Mouse (Mus musculus) neural tube, embryonic 14.5 days (tissue): ENCODE measurements around the gene Nudt22. TPM values are rescaled to one million over a fixed set of nuclear protein-coding genes. Genes with fewer than 3 reads are reported as not detected.
A peak's percentile ranks its signal among the peaks of the same experiment; 100 is the strongest.

Experiments
- ATAC-seq: fragments of 200-750 bp; cut with Nextera tagmentation; 2 replicates; pipeline ENCODE4 v1.8.0; 2017; ENCODE audit warnings: low read depth, mild to moderate bottlenecking, moderate TSS enrichment, moderate library complexity
- H3K27ac ChIP-seq: fragments of 300-500 bp; sonication (generic); 2 replicates; pipeline ENCODE4 v1.5.1; 2014; ENCODE audit warnings: low read depth, mild to moderate bottlenecking, control low read depth, low read length, moderate library complexity, mixed read lengths
- H3K27me3 ChIP-seq: fragments of 300-500 bp; sonication (generic); 2 replicates; pipeline ENCODE4 v1.6.1; 2014; ENCODE audit warnings: low read length; ENCODE audit not compliant: control insufficient read depth, insufficient read depth
- H3K36me3 ChIP-seq: fragments of 300-500 bp; sonication (generic); 2 replicates; pipeline ENCODE4 v1.6.1; 2014; ENCODE audit warnings: low read length, mixed read lengths; ENCODE audit not compliant: control insufficient read depth, insufficient read depth
- H3K4me1 ChIP-seq: fragments of 300-500 bp; sonication (generic); 2 replicates; pipeline ENCODE4 v1.6.1; 2014; ENCODE audit warnings: low read length; ENCODE audit not compliant: control insufficient read depth, insufficient read depth
- H3K4me2 ChIP-seq: fragments of 300-500 bp; sonication (generic); 2 replicates; pipeline ENCODE4 v1.6.1; 2014; ENCODE audit warnings: mild to moderate bottlenecking, low read depth, low read length, control low read depth
- H3K4me3 ChIP-seq: fragments of 300-500 bp; sonication (generic); 2 replicates; pipeline ENCODE4 v1.5.1; 2014; ENCODE audit warnings: low read depth, low read length, control low read depth, mixed read lengths
- H3K9ac ChIP-seq: fragments of 300-500 bp; sonication (generic); replicated peaks from 2 replicates; pipeline ENCODE4 v1.6.1; 2014; ENCODE audit warnings: low read depth, mild to moderate bottlenecking, control low read depth, low read length, mixed read lengths
- H3K9me3 ChIP-seq: fragments of 300-500 bp; sonication (generic); 2 replicates; pipeline ENCODE4 v1.6.1; 2016; ENCODE audit warnings: low read length; ENCODE audit not compliant: control insufficient read depth
- WGBS: fragments of 180-500 bp; shearing (Covaris S2); extraction: QIAGEN DNeasy Blood & Tissue Kit; methylation state at CpG from one replicate; pipeline ENCODE4 v1.1.7; 2014; 5-methylcytosine and 5-hydroxymethylcytosine counted together
- polyA plus RNA-seq: library from polyadenylated mRNA; unstranded; fragments of >200 nt; fragmentation: Nextera tagmentation; extraction: Ambion mirVana; gene quantifications from 2 replicates; pipeline ENCODE4 v1.2.1, GENCODE M21; 2014

Gene Nudt22
- polyA plus RNA-seq, 1 experiment from 2014 or later, result 22.6 TPM

DNA sequence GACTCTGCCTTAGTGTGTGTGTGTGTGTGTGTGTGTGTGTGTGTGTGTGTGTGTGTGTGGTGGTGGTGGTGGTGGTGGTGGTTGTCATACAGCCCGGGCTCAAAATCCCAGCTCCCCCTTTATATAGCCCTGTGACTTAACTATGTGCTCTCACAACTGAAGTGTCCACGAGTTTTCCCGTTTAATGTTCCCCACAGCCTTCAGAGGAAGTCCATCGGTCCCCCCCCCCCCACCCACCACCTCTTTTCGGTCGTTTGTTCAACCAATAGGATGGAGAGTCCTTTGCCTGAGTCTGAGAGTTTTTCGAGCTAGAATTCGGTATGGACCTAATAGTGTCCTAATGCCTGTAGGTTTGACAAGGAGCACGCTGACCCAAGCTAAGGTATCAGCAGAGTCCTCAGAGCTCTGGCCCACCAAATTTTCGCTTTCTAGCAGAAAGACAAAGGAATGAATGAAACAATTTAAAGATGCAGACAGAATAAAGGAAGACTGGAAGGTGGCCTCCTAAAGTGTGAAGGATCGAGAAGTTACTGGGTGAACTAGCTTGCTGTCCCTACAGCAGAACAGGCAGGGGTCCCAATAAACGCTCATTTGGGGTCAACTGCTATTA, 22.2 kb downstream of the Nudt22 start:
- Histone ChIP-seq H3K9me3 (no peaks in the 10 kb centered on the region), H3K27ac (peak overlapping the region; percentile 92; the same call in 1 of the 2 replicates), H3K9ac (peak overlapping the region; percentile 81; the same call in 1 of the 2 replicates), H3K4me3 (peak overlapping the region; percentile 78), H3K27me3 (no peaks in the 10 kb centered on the region; the same call in 1 of the 2 replicates), H3K36me3 (peaks cover 14% of the 10 kb centered on the region), H3K4me1 (peaks cover 26% of the 10 kb centered on the region), H3K4me2 (peak overlapping the region; percentile 57)
- WGBS, result 33% methylated on average over 12 of the region's 12 CpGs
- ATAC-seq, result no peak

DNA sequence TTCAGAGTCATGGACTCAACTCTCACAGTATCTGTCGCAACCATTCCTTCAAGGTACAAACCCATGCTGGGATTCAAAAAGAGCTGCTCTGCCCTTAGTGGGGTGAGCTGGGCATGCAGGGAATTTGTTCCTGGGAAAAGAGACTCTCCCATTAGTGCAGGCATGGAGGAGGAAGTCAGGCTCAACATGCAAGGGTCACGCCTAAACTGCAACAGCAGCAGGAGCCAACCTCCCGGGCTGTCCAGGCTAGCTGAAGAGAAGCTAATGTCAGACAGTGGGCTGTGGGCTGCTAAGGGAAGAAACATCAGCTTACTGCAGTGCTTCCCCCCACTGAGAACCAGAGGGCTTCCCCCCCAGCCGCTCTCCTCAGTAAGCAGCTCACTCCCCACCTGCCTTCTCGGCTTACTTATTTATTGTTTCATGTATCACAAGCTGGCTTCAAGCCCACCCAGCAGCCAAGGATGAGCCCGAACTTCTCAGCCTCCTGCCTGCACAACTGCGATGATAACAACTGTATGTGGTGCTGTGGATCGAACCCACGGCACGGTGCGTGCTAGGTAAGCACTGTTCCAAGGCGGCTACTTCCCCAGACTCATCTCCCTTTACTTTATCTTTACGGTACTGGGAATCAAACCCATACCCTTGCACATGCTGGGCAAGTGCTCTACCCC, 23.5 kb downstream of the Nudt22 start:
- Histone ChIP-seq H3K4me1 (peaks cover 18% of the 10 kb centered on the region), H3K4me3 (no peak overlapping the region), H3K9ac (no peak overlapping the region), H3K9me3 (no peaks in the 10 kb centered on the region), H3K36me3 (peaks cover 2% of the 10 kb centered on the region), H3K27ac (no peak overlapping the region), H3K27me3 (no peaks in the 10 kb centered on the region; the same call in 1 of the 2 replicates), H3K4me2 (no peak overlapping the region)
- no peak for ATAC-seq
- 78% methylated on average over 13 of the region's 13 CpGs for WGBS

DNA sequence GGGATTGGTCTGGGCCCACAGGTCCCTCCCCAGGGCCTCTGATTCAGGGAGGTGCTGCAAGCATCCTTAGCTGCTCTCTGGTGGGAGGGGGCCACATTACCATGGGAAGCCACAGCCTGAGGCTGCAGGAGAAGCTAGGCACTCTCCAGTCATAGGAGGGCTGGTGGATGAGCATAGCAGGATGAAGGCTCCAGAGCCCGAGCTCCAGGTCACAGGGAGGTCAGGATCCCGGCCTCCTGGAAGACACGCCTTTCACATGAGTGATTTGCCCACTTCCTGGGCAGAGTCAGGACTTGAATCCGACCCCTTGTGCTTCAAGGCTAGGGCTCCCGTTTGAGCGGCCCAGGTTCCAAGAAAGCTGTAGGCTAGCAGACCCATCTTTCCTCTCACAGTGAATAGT, 24.3 kb downstream of the Nudt22 start:
- Histone ChIP-seq H3K4me3 (no peak overlapping the region), H3K36me3 (no peaks in the 10 kb centered on the region), H3K27me3 (no peaks in the 10 kb centered on the region; the same call in 1 of the 2 replicates), H3K4me1 (peaks cover 12% of the 10 kb centered on the region), H3K27ac (no peak overlapping the region), H3K9me3 (no peaks in the 10 kb centered on the region), H3K9ac (no peak overlapping the region), H3K4me2 (no peak overlapping the region)
- no peak for ATAC-seq
- 24% methylated on average over 6 of the region's 6 CpGs for WGBS

DNA sequence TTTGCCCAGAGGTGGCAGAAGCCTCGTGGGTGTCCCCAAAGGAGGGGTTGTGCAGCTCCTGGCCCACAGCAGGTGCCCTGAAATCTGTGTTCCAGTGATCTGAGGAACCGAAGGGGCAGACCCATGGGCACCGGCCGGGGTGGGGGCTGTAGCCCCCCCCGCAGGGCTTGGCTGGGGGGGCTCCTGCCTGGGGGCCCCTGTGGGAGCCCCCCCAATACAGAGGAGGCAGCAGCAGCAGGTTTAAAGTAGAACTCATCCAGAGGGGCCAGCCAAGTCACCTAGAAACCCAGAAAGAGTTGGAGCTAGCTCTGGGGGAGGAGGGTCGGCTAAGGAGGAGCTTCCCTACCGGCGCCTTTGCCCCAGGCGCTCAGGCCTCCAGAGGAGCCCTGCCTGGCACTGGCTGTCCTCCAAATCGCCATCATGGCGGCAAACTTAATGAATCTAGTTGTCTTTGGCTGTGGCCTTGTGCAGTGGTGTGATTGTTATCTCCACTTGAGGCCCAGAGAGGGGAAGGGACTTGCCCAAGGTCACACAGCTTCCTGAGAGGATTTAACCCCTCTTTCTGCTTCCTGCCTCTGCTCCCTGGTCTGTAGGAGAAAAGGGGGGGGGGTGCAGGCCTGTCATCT, 25.3 kb downstream of the Nudt22 start:
- Histone ChIP-seq H3K27ac (no peak overlapping the region), H3K27me3 (no peaks in the 10 kb centered on the region; the same call in 1 of the 2 replicates), H3K4me2 (peak overlapping the region; percentile 41), H3K36me3 (no peaks in the 10 kb centered on the region), H3K9me3 (no peaks in the 10 kb centered on the region), H3K4me1 (peaks cover 9% of the 10 kb centered on the region; the same call in 1 of the 2 replicates), H3K9ac (no peak overlapping the region), H3K4me3 (no peak overlapping the region)
- 15% methylated on average over 11 of the region's 11 CpGs for WGBS
- no peak for ATAC-seq

DNA sequence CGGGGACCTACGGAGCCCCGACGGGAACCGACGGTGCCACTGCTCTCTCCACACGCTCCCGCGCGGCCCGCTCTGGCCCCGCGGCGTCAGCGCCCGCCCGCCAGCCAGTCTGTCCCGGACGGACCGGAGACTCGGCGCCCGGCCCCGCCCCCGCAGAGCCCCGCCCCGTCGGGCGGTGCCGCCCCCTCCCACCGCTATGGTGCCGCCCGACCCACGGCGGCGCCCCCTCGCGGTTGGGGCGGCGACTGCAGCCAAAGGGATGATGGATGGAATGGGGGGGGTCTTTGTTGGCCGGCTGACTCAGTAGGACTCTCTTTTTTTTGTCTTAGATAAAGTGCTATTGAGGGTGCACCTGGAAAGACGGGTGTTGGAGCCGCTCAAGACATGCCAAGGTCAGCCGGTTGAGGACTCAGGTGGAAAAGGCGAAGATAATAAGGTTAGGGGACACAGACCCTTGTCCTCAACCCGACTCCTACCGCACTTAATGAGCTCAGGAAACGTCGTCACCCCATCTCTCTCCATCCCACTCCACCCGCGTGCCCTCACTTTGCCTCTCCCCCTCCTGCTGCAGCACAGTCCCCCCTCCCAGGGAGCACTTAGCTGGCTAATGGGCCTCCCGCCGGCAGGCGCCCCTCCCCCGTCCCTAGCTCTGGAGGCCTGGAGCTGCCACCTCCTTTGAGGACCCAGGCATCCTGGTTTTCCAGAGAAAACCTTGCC, 26.1 kb downstream of the Nudt22 start:
- H3K36me3 ChIP-seq, result no peaks in the 10 kb centered on the region
- 0 out of 2 replicates have a peak, but pooled peaks have one; percentile 9 for ATAC-seq
- H3K27me3 ChIP-seq, result no peaks in the 10 kb centered on the region; the same call in 1 of the 2 replicates
- H3K27ac ChIP-seq, result no peak overlapping the region
- under 1% methylated on average over 50 of the region's 55 CpGs for WGBS
- peaks cover 9% of the 10 kb centered on the region; the same call in 1 of the 2 replicates for H3K4me1 ChIP-seq
- H3K9ac ChIP-seq, result 0 out of 2 replicates have a peak overlapping the region, but pooled peaks have one; percentile 4
- H3K9me3 ChIP-seq, result no peaks in the 10 kb centered on the region
- peak overlapping the region; percentile 25 for H3K4me3 ChIP-seq
- H3K4me2 ChIP-seq, result peak overlapping the region; percentile 41

DNA sequence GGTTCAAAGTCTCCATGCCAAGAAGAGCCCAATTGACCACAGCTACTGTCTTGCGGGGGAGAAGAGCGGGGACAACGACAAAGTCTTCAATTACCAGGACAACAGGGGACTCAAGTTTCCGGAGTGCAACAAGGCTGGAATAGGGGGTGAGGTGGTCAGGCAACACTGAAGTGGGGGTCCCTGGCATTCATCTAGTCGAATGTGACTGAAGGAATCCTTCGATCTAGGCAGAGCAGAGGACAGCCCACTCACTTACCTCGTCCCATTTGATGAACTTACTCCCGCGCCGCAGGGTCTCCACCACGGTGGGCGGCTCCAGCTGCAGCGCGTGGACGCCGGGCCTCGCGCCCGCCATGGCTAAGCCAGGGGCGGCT, 26.6 kb downstream of the Nudt22 start:
- Histone ChIP-seq H3K4me2 (peak overlapping the region; percentile 41), H3K4me3 (peak overlapping the region; percentile 25), H3K4me1 (peaks cover 9% of the 10 kb centered on the region; the same call in 1 of the 2 replicates), H3K9ac (0 out of 2 replicates have a peak overlapping the region, but pooled peaks have one; percentile 4), H3K27ac (no peak overlapping the region), H3K9me3 (no peaks in the 10 kb centered on the region), H3K27me3 (no peaks in the 10 kb centered on the region; the same call in 1 of the 2 replicates), H3K36me3 (no peaks in the 10 kb centered on the region)
- 3% methylated on average over 8 of the region's 20 CpGs for WGBS
- ATAC-seq, result 0 out of 2 replicates have a peak, but pooled peaks have one; percentile 7

DNA sequence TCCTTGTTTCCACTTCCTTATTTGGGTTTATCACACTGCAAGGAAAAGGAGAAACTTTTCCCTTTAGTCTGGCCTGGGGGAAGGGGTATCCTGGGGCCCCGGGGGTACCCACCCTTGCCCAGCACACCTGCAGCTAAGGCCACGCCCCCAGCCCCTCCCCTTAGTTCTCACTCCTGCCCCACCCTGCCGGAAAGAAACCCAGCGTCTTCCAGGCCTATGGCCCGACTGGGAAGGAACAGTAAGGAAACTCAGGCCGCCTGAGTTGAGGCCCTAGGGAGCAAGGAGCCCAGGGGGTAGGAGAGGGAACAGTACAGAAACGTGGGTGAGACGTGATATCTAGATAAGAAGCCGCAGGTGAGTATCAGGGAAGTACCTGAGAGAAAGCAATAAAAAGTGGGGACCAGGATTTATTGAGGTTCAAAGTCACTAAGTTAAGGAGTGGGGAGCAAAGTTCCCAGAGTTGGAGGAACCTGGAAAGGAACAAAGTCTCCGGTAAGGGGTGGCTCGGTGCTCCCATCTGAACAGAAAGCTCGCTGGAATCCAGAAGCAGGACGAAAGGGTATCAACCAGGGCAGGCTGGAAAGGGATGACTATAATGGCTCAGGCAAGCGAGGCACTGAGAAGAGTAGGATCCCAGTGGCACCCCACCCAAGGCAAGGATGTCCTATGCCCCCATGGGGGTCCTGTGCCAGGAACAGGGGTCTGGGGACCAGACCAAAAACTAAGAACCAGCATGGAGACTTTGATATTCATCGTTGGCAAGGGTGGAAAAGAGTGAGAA, 27.2 kb downstream of the Nudt22 start:
- Histone ChIP-seq H3K9me3 (no peaks in the 10 kb centered on the region), H3K4me1 (peaks cover 6% of the 10 kb centered on the region; the same call in 1 of the 2 replicates), H3K4me3 (peak overlapping the region; percentile 25; the same call in 1 of the 2 replicates), H3K27ac (no peak overlapping the region), H3K9ac (no peak overlapping the region), H3K4me2 (peak overlapping the region; percentile 41), H3K27me3 (no peaks in the 10 kb centered on the region; the same call in 1 of the 2 replicates), H3K36me3 (no peaks in the 10 kb centered on the region)
- 15% methylated on average over 15 of the region's 15 CpGs for WGBS
- ATAC-seq, result no peak

DNA sequence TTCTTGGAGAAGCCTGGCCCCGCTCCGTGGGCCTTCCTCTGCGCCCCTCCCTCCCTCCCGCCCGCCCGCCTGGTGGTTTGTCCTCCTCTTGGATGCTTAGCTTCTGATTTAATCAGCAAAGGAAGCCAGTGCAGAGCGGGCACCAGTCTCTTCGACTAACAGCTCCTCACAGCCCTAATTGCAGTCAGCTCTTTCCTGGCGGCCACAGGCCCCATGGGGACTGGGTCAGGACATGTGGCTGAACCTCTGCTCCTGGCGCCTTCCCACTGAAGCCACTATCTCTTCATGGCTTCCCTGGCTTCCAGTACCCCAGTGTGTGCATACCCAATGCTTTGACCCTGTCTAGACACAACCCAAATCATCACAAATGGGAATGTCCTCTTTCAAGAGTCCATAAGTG, 39.5 kb downstream of the Nudt22 start:
- 79% methylated on average over 10 of the region's 10 CpGs for WGBS
- H3K9me3 ChIP-seq, result no peaks in the 10 kb centered on the region
- no peaks in the 10 kb centered on the region for H3K27me3 ChIP-seq
- H3K9ac ChIP-seq, result no peak overlapping the region
- peaks cover 3% of the 10 kb centered on the region; the same call in 1 of the 2 replicates for H3K4me1 ChIP-seq
- ATAC-seq, result no peak
- H3K4me3 ChIP-seq, result no peak overlapping the region
- H3K27ac ChIP-seq, result no peak overlapping the region
- H3K36me3 ChIP-seq, result peaks cover 8% of the 10 kb centered on the region; the same call in 1 of the 2 replicates
- H3K4me2 ChIP-seq, result no peak overlapping the region
